Mouse (Mus musculus) myocyte (in vitro differentiated cells): ENCODE results near the gene Slc22a2.

ENCODE experiments used
- CEBPB ChIP-seq: IDR thresholded peaks from 2 replicates; pipeline ENCODE4 v1.6.1; 2011; ENCODE audit warnings: mild to moderate bottlenecking, moderate library complexity; ENCODE audit not compliant: poor library complexity, insufficient read depth, severe bottlenecking
- MAX ChIP-seq: IDR thresholded peaks from one replicate; pipeline ENCODE4 v1.6.1; 2011; ENCODE audit warnings: low read depth, mild to moderate bottlenecking, control low read depth
- MYOG ChIP-seq, 3 experiments: IDR thresholded peaks; one replicate each; pipeline ENCODE4 v1.6.1; 2011; ENCODE audit warnings: control low read depth in 2 of 3, low read depth in 2 of 3, mild to moderate bottlenecking in 2 of 3; ENCODE audit not compliant: insufficient read length in 2 of 3, control insufficient read depth in 1 of 3, insufficient read depth in 1 of 3
- POLR2A ChIP-seq: IDR thresholded peaks from one replicate; pipeline ENCODE4 v1.6.1; 2011; ENCODE audit warnings: low read depth, mild to moderate bottlenecking, control low read depth, moderate library complexity; ENCODE audit not compliant: insufficient read length
- POLR2AphosphoS2 ChIP-seq: IDR thresholded peaks from one replicate; pipeline ENCODE4 v1.6.1; 2011; ENCODE audit warnings: low read depth, control low read depth; ENCODE audit not compliant: insufficient read length
- TCF12 ChIP-seq: IDR thresholded peaks from one replicate; pipeline ENCODE4 v1.6.1; 2011; ENCODE audit warnings: mild to moderate bottlenecking, control low read depth; ENCODE audit not compliant: poor library complexity, insufficient read depth, severe bottlenecking

DNA sequence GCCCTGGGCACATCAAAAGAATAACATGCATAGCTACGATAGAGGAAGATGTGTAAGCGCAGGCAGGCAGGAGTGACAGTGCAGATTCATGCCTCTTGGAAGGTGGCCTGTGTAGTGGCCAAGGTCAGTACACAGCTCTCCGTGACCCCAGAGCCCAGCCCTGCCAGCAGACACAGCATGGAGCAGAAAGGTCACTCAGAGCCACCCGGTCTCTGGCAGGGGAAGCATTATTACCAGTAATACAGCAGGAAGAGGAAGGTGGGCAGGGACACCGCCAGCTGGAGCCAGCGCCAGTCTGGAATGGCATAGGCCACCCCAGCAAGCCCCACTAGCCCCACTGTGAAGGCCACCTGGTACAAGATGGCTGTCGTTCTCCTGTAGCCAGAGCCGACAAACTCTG is 80.2 kb downstream of the Slc22a2 start:
- TF ChIP-seq POLR2A (no peak), POLR2AphosphoS2 (no peak), TCF12 (no peak), MYOG (IDR thresholded peaks at IDR 0.05; ENCODE audit: control insufficient read depth in 1 of 3, insufficient read depth in 1 of 3, insufficient read length in 2 of 3, low read depth in 2 of 3) (no peak), MAX (no peak), CEBPB (no peak)
